Mouse (Mus musculus) heart, adult 18-20 months (tissue): ENCODE data around the gene Gpha2. TPM values are rescaled to one million over a fixed set of nuclear protein-coding genes. Genes with fewer than 3 reads are reported as not detected.

Experiments used
- DNase-seq, 2 experiments: peaks; one replicate each; pipeline ENCODE4 v3.0.0; 2021 to 2022; ENCODE audit warnings: mixed read lengths in 1 of 2
- microRNA-seq, 2 experiments: library from miRNA; unstranded; fragments of <30 nt; microRNA quantifications; one replicate each; pipeline ENCODE4 v1.2.0; 2022
- total RNA-seq, 2 experiments: library from RNA; stranded (reverse); gene quantifications; 2 replicates each; pipeline ENCODE4 v1.2.3; 2021

Gpha2 gene
- total RNA-seq, 2 experiments from 2014 or later, result not detected

GRCm38 (mm10) chr19:6272738-6273137 lies 46.6 kb downstream of the Gpha2 start:
- peak; percentile 65 to 78 for DNase-seq

GRCm38 (mm10) chr19:6273592-6273991 lies 47.4 kb downstream of the Gpha2 start:
- DNase-seq, result peak in 1 of 2 experiments; percentile 17

GRCm38 (mm10) chr19:6273998-6274608 lies 47.9 kb downstream of the Gpha2 start:
- peak; percentile 46 to 65 for DNase-seq

DNA sequence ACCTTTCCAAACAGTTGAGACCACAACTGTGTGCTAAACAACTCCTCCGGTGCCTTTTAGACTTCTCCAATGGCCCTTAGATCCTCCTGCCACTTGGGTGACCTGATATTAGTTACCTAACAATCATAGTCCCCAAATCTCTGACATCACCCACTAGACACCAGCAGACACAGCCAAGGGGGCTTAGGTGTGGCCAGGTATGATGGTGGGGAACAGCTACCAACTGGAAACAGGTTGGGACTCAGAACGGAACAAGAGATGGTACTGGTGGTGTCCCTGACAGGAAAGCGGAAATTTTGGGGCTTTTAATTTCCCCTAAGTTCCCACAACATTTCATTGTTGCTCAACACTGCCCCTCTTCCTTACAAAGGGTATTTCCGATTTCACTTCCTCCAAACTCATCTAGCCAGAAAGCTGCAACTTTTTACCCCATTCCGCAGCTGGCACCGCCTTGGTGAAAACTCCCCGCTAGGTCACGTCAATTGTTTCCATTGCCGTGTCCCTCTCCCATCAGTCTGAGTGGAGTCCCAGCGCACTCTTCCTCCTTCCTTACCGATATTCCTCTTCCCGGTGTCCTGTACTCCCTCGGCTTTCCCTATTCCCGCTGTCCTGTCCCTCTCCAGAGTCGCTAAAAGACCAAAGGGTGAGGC lies 49.7 kb downstream of the Gpha2 start:
- peak in 1 of 2 experiments; percentile 78 for DNase-seq

GRCm38 (mm10) chr19:6276426-6277421 lies 50.5 kb downstream of the Gpha2 start, which contains the start of gene Ehd1:
Gene Ehd1, plus strand, starts transcription at chr19:6276725.
- DNase-seq, result peak; percentile 97 to 99

Small RNA genes lying within 50 kb of the gene (microRNA-seq; reads per million reads assigned to microRNA genes)
- gene Mir192, result 18.2 to 48.6 reads per million in 2 experiments
- gene Mir194-2, result 20.5 to 34.0 reads per million in 2 experiments

Other genes with a start within 250 kb of the Gpha2 start
- gene Slc22a20, start 240.2 kb upstream of the Gpha2 start, total RNA-seq, result not detected
- gene Capn1, start 210.5 kb upstream of the Gpha2 start, total RNA-seq, result 10 to 100 TPM; 32.0 to 40.4 TPM
- 10 to 100 TPM; 21.1 to 21.3 TPM for gene Syvn1, start 179.8 kb upstream of the Gpha2 start, total RNA-seq
- 10 to 100 TPM; 42.2 to 47.2 TPM for gene Mrpl49, start 168.6 kb upstream of the Gpha2 start, total RNA-seq
- 100 to 1,000 TPM; 613 to 618 TPM for gene Fau, start 168.5 kb upstream of the Gpha2 start, total RNA-seq
- 10 to 100 TPM; 11.1 to 11.2 TPM for gene Znhit2, start 165.2 kb upstream of the Gpha2 start, total RNA-seq
- 1 to 10 TPM; 2.1 to 3.0 TPM for gene Tm7sf2, start 158.0 kb upstream of the Gpha2 start, total RNA-seq
- gene Vps51, start 149.1 kb upstream of the Gpha2 start, total RNA-seq, result 10 to 100 TPM; 20.9 to 22.2 TPM
- not detected for gene Tmem262, start 146.3 kb upstream of the Gpha2 start, total RNA-seq
- under 1 TPM in 1 of 2 experiments, not detected in 1; 0.47 TPM for gene Gm28374, start 144.1 kb upstream of the Gpha2 start, total RNA-seq
- 10 to 100 TPM; 15.5 to 16.1 TPM for gene Zfpl1, start 141.4 kb upstream of the Gpha2 start, total RNA-seq
- gene Cdca5, start 141.4 kb upstream of the Gpha2 start, total RNA-seq, result under 1 TPM in 1 of 2 experiments, not detected in 1; 0.21 TPM
- not detected for gene AC131692.1, start 132.0 kb upstream of the Gpha2 start, total RNA-seq
- gene Naaladl1, start 120.6 kb upstream of the Gpha2 start, total RNA-seq, result not detected
- gene Sac3d1, start 107.7 kb upstream of the Gpha2 start, total RNA-seq, result 10 to 100 TPM in 1 of 2 experiments, 1 to 10 TPM in 1; 9.2 to 10.0 TPM
- 10 to 100 TPM; 13.9 to 15.2 TPM for gene Snx15, start 98.1 kb upstream of the Gpha2 start, total RNA-seq
- 1 to 10 TPM in 1 of 2 experiments, under 1 TPM in 1; 0.54 to 2.7 TPM for gene Batf2, start 85.4 kb upstream of the Gpha2 start, total RNA-seq
- gene Arl2, start 84.8 kb upstream of the Gpha2 start, total RNA-seq, result 10 to 100 TPM; 66.4 to 72.1 TPM
- not detected for gene Majin, start 42.0 kb upstream of the Gpha2 start, total RNA-seq
- 10 to 100 TPM; 32.2 to 32.5 TPM for gene Ppp2r5b, start 9.5 kb downstream of the Gpha2 start, total RNA-seq
- gene Atg2a, start 15.3 kb downstream of the Gpha2 start, total RNA-seq, result 10 to 100 TPM; 21.5 to 22.1 TPM
- gene Ehd1, start 50.3 kb downstream of the Gpha2 start, total RNA-seq, result 100 to 1,000 TPM; 101 to 107 TPM
- gene Cdc42bpg, start 80.1 kb downstream of the Gpha2 start, total RNA-seq, result 10 to 100 TPM; 13.8 TPM
- 10 to 100 TPM; 13.3 to 14.0 TPM for gene Men1, start 108.6 kb downstream of the Gpha2 start, total RNA-seq
- gene Map4k2, start 114.8 kb downstream of the Gpha2 start, total RNA-seq, result 10 to 100 TPM; 30.7 to 43.0 TPM
- gene Sf1, start 137.3 kb downstream of the Gpha2 start, total RNA-seq, result 10 to 100 TPM; 66.5 to 94.7 TPM
- gene Pygm, start 158.0 kb downstream of the Gpha2 start, total RNA-seq, result 1,000 to 10,000 TPM; 1,224 to 1,269 TPM
- gene Rasgrp2, start 173.0 kb downstream of the Gpha2 start, total RNA-seq, result 10 to 100 TPM; 37.7 to 53.4 TPM
- gene Nrxn2, start 192.4 kb downstream of the Gpha2 start, total RNA-seq, result 1 to 10 TPM; 4.3 to 4.8 TPM